Mouse (Mus musculus) neural tube, embryonic 11.5 days (tissue): ENCODE measurements at regions not wholly inside any gene's neighbourhood (a gene's known extent, or its start where the extent isn't known, plus 50 kb on each side); places are given as distances from the start of the nearest gene placed in this dataset.

Experiments
- ATAC-seq: fragments of 200-750 bp; cut with Nextera tagmentation; 2 replicates; pipeline ENCODE4 v1.8.0; 2017; ENCODE audit warnings: moderate number of reproducible peaks, mild to moderate bottlenecking, moderate TSS enrichment, moderate library complexity; ENCODE audit not compliant: insufficient read depth, low FRiP score, low TSS enrichment
- DNase-seq: peaks from one replicate; pipeline ENCODE4 v3.0.0-alpha.2; 2015; ENCODE audit warnings: low spot score
- H3K27ac ChIP-seq: fragments of 300-500 bp; sonication (generic); 2 replicates; pipeline ENCODE4 v1.5.1; 2014; ENCODE audit warnings: low read depth, mild to moderate bottlenecking, low read length
- H3K27me3 ChIP-seq: fragments of 300-500 bp; sonication (generic); 2 replicates; pipeline ENCODE4 v1.6.1; 2014; ENCODE audit warnings: mild to moderate bottlenecking, low read length, mixed read lengths; ENCODE audit not compliant: control insufficient read depth, insufficient read depth
- H3K36me3 ChIP-seq: fragments of 300-500 bp; sonication (generic); 2 replicates; pipeline ENCODE4 v1.6.1; 2014; ENCODE audit warnings: mild to moderate bottlenecking, low read length, moderate library complexity, mixed read lengths; ENCODE audit not compliant: control insufficient read depth, insufficient read depth
- H3K4me1 ChIP-seq: fragments of 300-500 bp; sonication (generic); 2 replicates; pipeline ENCODE4 v1.6.1; 2014; ENCODE audit warnings: low read length, mixed read lengths; ENCODE audit not compliant: control insufficient read depth, insufficient read depth
- H3K4me2 ChIP-seq: fragments of 300-500 bp; sonication (generic); 2 replicates; pipeline ENCODE4 v1.6.1; 2014; ENCODE audit warnings: low read depth, mild to moderate bottlenecking, moderate library complexity
- H3K4me3 ChIP-seq: fragments of 300-500 bp; sonication (generic); 2 replicates; pipeline ENCODE4 v1.5.1; 2014; ENCODE audit warnings: low read depth, low read length
- H3K9ac ChIP-seq: fragments of 300-500 bp; sonication (generic); 2 replicates; pipeline ENCODE4 v1.6.1; 2014; ENCODE audit warnings: mild to moderate bottlenecking, low read length
- H3K9me3 ChIP-seq: fragments of 300-500 bp; sonication (generic); 2 replicates; pipeline ENCODE4 v1.6.1; 2016; ENCODE audit warnings: low read length; ENCODE audit not compliant: control insufficient read depth
- WGBS: fragments of 180-500 bp; shearing (Covaris S2); extraction: QIAGEN DNeasy Blood & Tissue Kit; methylation state at CpG from one replicate; pipeline ENCODE4 v1.1.7; 2014; 5-methylcytosine and 5-hydroxymethylcytosine counted together

DNA sequence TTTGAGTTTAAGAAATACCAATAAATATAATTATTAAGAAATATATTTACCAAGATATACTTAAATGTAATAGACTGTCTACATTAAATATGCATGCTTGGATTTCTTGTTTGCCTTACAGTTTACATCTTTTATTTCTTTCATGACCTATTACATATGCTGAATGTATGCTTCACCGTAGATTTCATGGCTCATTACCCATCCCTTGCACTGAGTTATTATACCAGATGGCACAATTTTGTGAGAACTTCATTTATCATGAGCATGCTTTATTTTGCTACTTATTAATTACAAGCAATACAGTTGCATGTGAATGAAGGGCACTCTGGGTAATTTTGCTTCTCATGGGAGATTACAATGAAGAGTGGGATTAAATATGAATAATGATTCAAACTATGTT lies 856.0 kb upstream of the Nectin3 start:
- Histone ChIP-seq H3K36me3 (no peaks in the 10 kb centered on the region), H3K4me3 (no peak overlapping the region), H3K9ac (no peak overlapping the region), H3K9me3 (no peaks in the 10 kb centered on the region), H3K4me2 (no peak overlapping the region), H3K27ac (no peak overlapping the region), H3K27me3 (no peaks in the 10 kb centered on the region), H3K4me1 (no peaks in the 10 kb centered on the region)
- no peak for ATAC-seq
- DNase-seq: no peak
- WGBS: 73% methylated on average over 1 of the region's 1 CpGs

DNA sequence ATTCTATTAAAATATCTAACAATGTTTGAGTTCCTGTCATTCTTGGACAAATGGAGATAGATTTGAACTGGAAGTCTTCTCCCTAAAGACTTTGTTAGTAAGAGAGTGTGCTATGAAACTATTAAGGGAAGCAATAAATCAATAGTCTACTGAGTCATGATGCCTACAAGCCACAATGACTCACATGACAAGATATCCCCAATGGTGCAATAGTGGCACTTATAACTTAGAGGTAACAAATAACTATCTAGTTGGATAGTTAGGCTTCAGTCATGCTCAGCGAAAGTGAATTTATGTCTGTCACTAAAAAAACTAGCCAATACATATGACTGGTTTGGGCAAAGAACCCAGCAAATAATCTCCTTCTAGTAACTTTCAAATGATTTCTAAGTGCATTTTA lies 889.1 kb upstream of the Dppa4 start:
- Histone ChIP-seq H3K4me2 (no peak overlapping the region), H3K27ac (no peak overlapping the region), H3K4me1 (no peaks in the 10 kb centered on the region), H3K36me3 (no peaks in the 10 kb centered on the region), H3K9ac (no peak overlapping the region), H3K9me3 (no peaks in the 10 kb centered on the region), H3K27me3 (no peaks in the 10 kb centered on the region), H3K4me3 (no peak overlapping the region)
- no peak for ATAC-seq
- DNase-seq: no peak
- 73% methylated on average over 1 of the region's 1 CpGs for WGBS

DNA sequence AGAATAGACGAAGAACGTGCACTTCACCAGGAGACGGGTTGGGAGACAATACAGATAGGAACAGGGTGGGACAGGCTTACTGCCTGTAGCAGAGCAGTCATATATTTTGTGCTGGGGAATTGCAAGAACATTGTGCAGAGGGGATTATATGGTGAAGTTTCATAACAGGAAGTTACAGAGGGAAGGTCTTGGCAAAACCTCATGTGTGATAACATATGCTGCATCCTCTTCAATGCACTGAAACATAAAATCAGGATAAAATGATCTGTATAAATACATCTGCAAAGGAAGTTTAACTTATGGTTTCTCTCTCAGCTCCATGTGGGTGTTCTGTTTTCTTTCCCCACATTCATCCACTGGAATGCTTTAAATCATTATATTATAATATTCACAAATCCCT lies 876.5 kb upstream of the Dppa4 start:
- 89% methylated on average over 3 of the region's 3 CpGs for WGBS
- no peaks in the 10 kb centered on the region for H3K9me3 ChIP-seq
- H3K4me1 ChIP-seq: no peaks in the 10 kb centered on the region
- DNase-seq (no peak), ATAC-seq (no peak)
- H3K36me3 ChIP-seq: no peaks in the 10 kb centered on the region
- no peak overlapping the region for H3K4me2 ChIP-seq
- H3K4me3 ChIP-seq: no peak overlapping the region
- H3K9ac ChIP-seq: no peak overlapping the region
- no peak overlapping the region for H3K27ac ChIP-seq
- no peaks in the 10 kb centered on the region for H3K27me3 ChIP-seq

DNA sequence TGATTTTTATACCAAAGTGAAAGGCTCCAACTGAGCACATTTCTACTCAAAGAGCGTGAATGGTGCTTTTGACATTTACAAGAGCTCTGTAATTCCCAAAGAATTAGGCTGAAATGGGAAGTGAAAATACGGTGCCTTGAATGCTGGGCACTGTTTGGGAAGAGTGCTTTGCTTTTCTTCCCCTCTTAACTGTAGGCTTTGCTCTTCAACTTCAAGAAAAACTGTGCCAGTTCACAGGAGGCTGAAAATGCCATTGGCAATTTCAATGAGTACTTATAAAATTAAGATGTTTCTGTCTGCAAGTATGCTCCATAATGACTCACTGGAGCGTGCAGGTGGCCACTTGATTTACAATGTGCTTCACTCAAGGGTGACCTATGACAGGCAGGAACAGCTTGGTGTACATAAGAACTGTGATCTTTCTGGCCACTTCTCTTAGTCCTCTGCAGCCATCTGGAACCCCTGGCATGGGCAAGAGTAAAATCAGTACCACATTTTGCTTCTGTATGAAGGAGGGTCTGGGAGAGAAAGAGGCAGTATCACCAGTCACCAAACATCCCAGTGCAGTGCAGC lies 864.8 kb upstream of the Dppa4 start:
- no peak overlapping the region for H3K9ac ChIP-seq
- DNase-seq: no peak
- H3K27me3 ChIP-seq: no peaks in the 10 kb centered on the region
- no peak for ATAC-seq
- no peaks in the 10 kb centered on the region for H3K9me3 ChIP-seq
- H3K36me3 ChIP-seq: no peaks in the 10 kb centered on the region
- no peak overlapping the region for H3K4me2 ChIP-seq
- no peak overlapping the region for H3K4me3 ChIP-seq
- H3K4me1 ChIP-seq: no peaks in the 10 kb centered on the region
- WGBS: 75% methylated on average over 3 of the region's 3 CpGs
- no peak overlapping the region for H3K27ac ChIP-seq

DNA sequence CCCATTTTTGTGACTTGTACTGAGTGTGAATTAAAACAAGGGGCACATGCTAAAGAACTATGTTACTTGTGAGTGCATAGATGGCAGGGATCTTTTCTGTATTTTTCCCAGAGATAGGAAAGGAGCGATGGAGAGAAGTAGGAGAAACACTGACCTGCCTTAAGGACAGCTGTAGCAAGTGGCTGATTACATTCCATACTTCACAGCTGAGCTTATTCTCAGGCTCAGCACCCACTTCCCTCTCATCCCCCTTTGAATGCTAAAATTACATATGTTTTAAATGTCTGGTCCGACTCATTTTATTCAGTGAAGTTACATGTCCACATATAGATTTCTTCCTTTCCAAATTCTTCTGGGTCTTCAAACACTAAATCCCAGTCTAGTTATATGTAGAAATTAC lies 838.5 kb upstream of the Dppa4 start:
- 96% methylated on average over 2 of the region's 2 CpGs for WGBS
- Histone ChIP-seq H3K27ac (no peak overlapping the region), H3K4me1 (no peaks in the 10 kb centered on the region), H3K4me2 (no peak overlapping the region), H3K4me3 (no peak overlapping the region), H3K9ac (no peak overlapping the region), H3K9me3 (no peaks in the 10 kb centered on the region), H3K36me3 (no peaks in the 10 kb centered on the region), H3K27me3 (no peaks in the 10 kb centered on the region)
- ATAC-seq: no peak
- DNase-seq: no peak

DNA sequence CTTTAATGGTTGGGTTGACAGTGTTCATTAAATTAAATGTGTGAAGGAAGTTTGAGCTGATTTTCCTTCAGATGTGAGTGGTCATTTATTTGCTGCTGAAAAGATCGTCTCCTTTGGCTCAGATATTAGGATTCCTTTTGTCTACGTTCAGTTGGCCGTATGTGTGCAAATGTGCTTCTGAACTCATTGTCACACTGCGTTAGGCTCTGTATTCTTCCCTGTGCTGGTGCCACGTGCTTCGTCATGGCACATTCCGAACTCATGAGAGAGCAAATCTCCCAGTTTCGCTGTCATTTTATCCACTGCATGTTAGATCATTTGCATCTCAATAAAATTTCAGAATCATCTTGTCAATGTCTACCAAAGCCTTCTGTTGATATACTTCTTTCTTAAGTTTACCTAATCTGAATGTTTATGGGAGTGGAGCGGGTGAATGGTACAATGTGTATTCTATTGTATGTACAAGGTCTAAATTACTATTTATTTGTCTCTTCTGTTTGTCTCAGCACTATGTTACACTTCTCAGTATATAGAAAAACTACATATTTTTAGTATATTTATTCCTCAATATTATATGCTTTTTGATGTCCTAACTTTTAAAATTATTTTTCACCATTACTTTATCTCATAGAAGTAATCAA lies 808.0 kb upstream of the Dppa4 start:
- no peaks in the 10 kb centered on the region for H3K9me3 ChIP-seq
- no peak overlapping the region for H3K27ac ChIP-seq
- no peak overlapping the region for H3K4me2 ChIP-seq
- no peak overlapping the region for H3K9ac ChIP-seq
- no peaks in the 10 kb centered on the region for H3K36me3 ChIP-seq
- peak; percentile 84 for ATAC-seq
- no peaks in the 10 kb centered on the region for H3K4me1 ChIP-seq
- no peaks in the 10 kb centered on the region for H3K27me3 ChIP-seq
- no peak overlapping the region for H3K4me3 ChIP-seq
- WGBS: 42% methylated on average over 9 of the region's 9 CpGs
- DNase-seq: peak; percentile 45

DNA sequence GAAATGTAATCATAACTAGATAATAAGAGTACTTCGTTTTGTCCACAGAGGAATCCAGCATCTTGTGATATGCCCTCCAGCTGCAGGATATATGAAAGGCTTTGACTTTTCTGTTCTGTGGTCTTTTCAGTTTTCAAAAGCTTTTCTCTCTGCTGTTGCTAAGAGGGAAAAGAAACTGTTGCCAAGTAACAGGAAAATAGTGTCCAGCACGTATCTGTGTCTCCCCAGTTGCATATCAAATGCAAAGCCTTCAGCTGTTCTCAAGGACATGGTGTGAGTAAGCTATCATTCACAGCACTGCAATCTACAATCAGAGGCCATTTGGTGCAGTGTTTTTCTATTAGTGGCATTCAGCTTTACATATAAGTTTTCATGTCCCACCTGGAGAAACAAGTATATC lies 801.5 kb upstream of the Dppa4 start:
- DNase-seq: no peak
- ATAC-seq: no peak
- Histone ChIP-seq H3K9me3 (no peaks in the 10 kb centered on the region), H3K4me1 (no peaks in the 10 kb centered on the region), H3K36me3 (no peaks in the 10 kb centered on the region), H3K27me3 (no peaks in the 10 kb centered on the region), H3K4me2 (no peak overlapping the region), H3K4me3 (no peak overlapping the region), H3K27ac (no peak overlapping the region), H3K9ac (no peak overlapping the region)
- 58% methylated on average over 2 of the region's 2 CpGs for WGBS

DNA sequence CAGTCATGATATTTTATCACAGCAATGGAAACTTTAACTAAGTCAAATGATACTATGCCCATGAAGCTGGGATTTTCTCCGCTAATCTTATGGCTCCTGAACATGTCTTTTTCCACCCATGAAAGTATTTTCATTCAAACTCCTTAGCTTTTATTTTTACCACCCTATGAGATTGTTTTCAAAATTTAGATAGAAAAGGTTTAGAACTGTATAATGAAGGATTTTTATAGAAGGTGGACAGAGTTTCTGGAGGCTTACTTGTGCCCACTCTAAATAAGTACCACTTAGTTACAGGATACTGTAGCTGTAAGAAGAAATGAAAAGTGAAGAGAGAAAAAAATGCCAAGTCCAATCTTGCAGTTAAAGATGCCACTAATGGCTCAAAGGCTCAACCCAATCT lies 795.0 kb upstream of the Dppa4 start:
- Histone ChIP-seq H3K9me3 (no peaks in the 10 kb centered on the region), H3K27ac (no peak overlapping the region), H3K4me2 (no peak overlapping the region), H3K4me3 (no peak overlapping the region), H3K36me3 (no peaks in the 10 kb centered on the region), H3K4me1 (no peaks in the 10 kb centered on the region), H3K9ac (no peak overlapping the region), H3K27me3 (no peaks in the 10 kb centered on the region)
- WGBS: 93% methylated on average over 1 of the region's 1 CpGs
- ATAC-seq (no peak), DNase-seq (no peak)

DNA sequence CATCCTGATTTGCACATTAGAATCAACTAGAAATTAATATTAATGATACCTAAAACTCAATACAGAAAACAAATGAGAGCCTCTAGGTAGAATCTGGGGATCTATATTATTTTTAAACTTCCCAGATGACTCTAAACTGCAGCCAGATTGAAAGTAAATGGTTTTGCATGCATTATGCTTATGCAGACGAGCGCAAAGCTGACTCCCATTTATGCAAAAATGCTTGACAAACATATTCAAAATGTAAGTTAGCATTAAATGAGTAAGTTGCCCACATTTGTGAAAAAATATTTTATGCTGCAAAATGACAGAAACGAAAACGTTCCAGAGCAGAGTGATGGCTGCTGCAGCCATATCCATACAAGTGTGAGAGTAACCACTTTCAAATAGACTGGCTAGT lies 757.7 kb upstream of the Dppa4 start:
- no peak overlapping the region for H3K4me3 ChIP-seq
- no peaks in the 10 kb centered on the region for H3K9me3 ChIP-seq
- no peaks in the 10 kb centered on the region for H3K4me1 ChIP-seq
- ATAC-seq (no peak), DNase-seq (no peak)
- no peaks in the 10 kb centered on the region for H3K36me3 ChIP-seq
- no peaks in the 10 kb centered on the region for H3K27me3 ChIP-seq
- no peak overlapping the region for H3K27ac ChIP-seq
- H3K9ac ChIP-seq: no peak overlapping the region
- WGBS: 92% methylated on average over 4 of the region's 4 CpGs
- H3K4me2 ChIP-seq: no peak overlapping the region
